Mouse (Mus musculus) hindbrain, postnatal 0 days (tissue): ENCODE measurements around the gene Wif1. TPM values are rescaled to one million over a fixed set of nuclear protein-coding genes. Genes with fewer than 3 reads are reported as not detected.

Experiments
- ATAC-seq: fragments of 200-750 bp; cut with Nextera tagmentation; 2 replicates; pipeline ENCODE4 v1.8.0; 2017; ENCODE audit warnings: mild to moderate bottlenecking, moderate TSS enrichment, moderate library complexity
- DNase-seq: peaks from one replicate; pipeline ENCODE4 v3.0.0-alpha.2; 2015; ENCODE audit warnings: low spot score
- H3K27ac ChIP-seq: fragments of 300-500 bp; sonication (generic); 2 replicates; pipeline ENCODE4 v1.5.1; 2014; ENCODE audit warnings: mild to moderate bottlenecking
- H3K27me3 ChIP-seq: fragments of 300-500 bp; sonication (generic); 2 replicates; pipeline ENCODE4 v1.6.1; 2014; ENCODE audit warnings: low read length, mixed read lengths; ENCODE audit not compliant: insufficient read depth
- H3K36me3 ChIP-seq: fragments of 300-500 bp; sonication (generic); 2 replicates; pipeline ENCODE4 v1.6.1; 2014; ENCODE audit warnings: low read length, mixed read lengths; ENCODE audit not compliant: insufficient read depth
- H3K4me1 ChIP-seq: fragments of 300-500 bp; sonication (generic); 2 replicates; pipeline ENCODE4 v1.6.1; 2014; ENCODE audit warnings: antibody characterized with exemption, low read length, mixed read lengths; ENCODE audit not compliant: insufficient read depth
- H3K4me2 ChIP-seq: fragments of 300-500 bp; sonication (generic); 2 replicates; pipeline ENCODE4 v1.6.1; 2014; ENCODE audit warnings: low read depth, mild to moderate bottlenecking, low read length, moderate library complexity, mixed read lengths
- H3K4me3 ChIP-seq: fragments of 300-500 bp; sonication (generic); 2 replicates; pipeline ENCODE4 v1.5.1; 2014; ENCODE audit warnings: low read length
- H3K9ac ChIP-seq: fragments of 300-500 bp; sonication (generic); replicated peaks from 2 replicates; pipeline ENCODE4 v1.6.1; 2014; ENCODE audit warnings: mild to moderate bottlenecking, low read length, moderate library complexity, mixed read lengths
- H3K9me3 ChIP-seq: fragments of 300-500 bp; sonication (generic); 2 replicates; pipeline ENCODE4 v1.6.1; 2016; ENCODE audit warnings: low read length, mixed read lengths
- CTCF ChIP-seq: IDR thresholded peaks from 2 replicates; pipeline ENCODE4 v1.5.1; 2016; ENCODE audit warnings: antibody characterized with exemption, control low read depth, low read depth
- WGBS: fragments of 180-500 bp; shearing (Covaris S2); extraction: QIAGEN DNeasy Blood & Tissue Kit; methylation state at CpG from one replicate; pipeline ENCODE4 v1.1.7; 2014; 5-methylcytosine and 5-hydroxymethylcytosine counted together
- polyA plus RNA-seq: library from polyadenylated mRNA; unstranded; fragments of >200 nt; fragmentation: Nextera tagmentation; extraction: Ambion mirVana; gene quantifications from 2 replicates; pipeline ENCODE4 v1.2.1, GENCODE M21; 2015
- total RNA-seq: library from RNA; depleted of rRNA; stranded (reverse); fragments of >200 nt; gene quantifications from 2 replicates; pipeline ENCODE4 v1.2.3, GENCODE M21; 2014; rRNA removed

Gene Wif1
- 5.4 and 6.4 TPM in 2 replicates for total RNA-seq
- polyA plus RNA-seq = 9.4 and 11.7 TPM in 2 replicates

- H3K4me2 ChIP-seq = peak within 1 kb of the TSS; percentile 94
- 0 out of 2 replicates have a peak, but pooled peaks cover 5% of the 10 kb centered on the region for H3K4me1 ChIP-seq
- H3K27me3 ChIP-seq = peaks cover 14% of the 10 kb centered on the region; the same call in 1 of the 2 replicates
- peak within 1 kb of the TSS; percentile 39 for H3K9ac ChIP-seq
- DNase-seq = peak; percentile 80
- WGBS = 1% methylated on average over 49 of the region's 49 CpGs
- H3K9me3 ChIP-seq = no peaks in the 10 kb centered on the region
- H3K27ac ChIP-seq = no peak within 1 kb of the TSS
- peak within 1 kb of the TSS; percentile 49 for H3K4me3 ChIP-seq
- ATAC-seq = peak; percentile 95
- H3K36me3 ChIP-seq = no peaks in the 10 kb centered on the region
- peak; percentile 77 for TF ChIP-seq CTCF
Observed at GRCm38 (mm10) chr10:121033826-121034568, at the start of gene Wif1. TSS of gene Wif1 (plus strand) at chr10:121033960.

- TF ChIP-seq CTCF = no peak
- H3K4me2 ChIP-seq = no peak overlapping the region
- no peaks in the 10 kb centered on the region for H3K36me3 ChIP-seq
- no peaks in the 10 kb centered on the region for H3K4me1 ChIP-seq
- WGBS = 73% methylated on average over 2 of the region's 2 CpGs
- no peaks in the 10 kb centered on the region for H3K27me3 ChIP-seq
- ATAC-seq (no peak), DNase-seq (no peak)
- H3K27ac ChIP-seq = no peak overlapping the region
- H3K4me3 ChIP-seq = no peak overlapping the region
- H3K9ac ChIP-seq = no peak overlapping the region
- no peaks in the 10 kb centered on the region for H3K9me3 ChIP-seq
Observed at GRCm38 (mm10) chr10:121002135-121002534, 31.6 kb upstream of the Wif1 start.

- ATAC-seq = no peak
- H3K36me3 ChIP-seq = no peaks in the 10 kb centered on the region
- H3K9ac ChIP-seq = no peak overlapping the region
- DNase-seq = no peak
- WGBS = 87% methylated on average over 4 of the region's 4 CpGs
- H3K27ac ChIP-seq = no peak overlapping the region
- H3K4me3 ChIP-seq = no peak overlapping the region
- H3K4me2 ChIP-seq = no peak overlapping the region
- H3K27me3 ChIP-seq = no peaks in the 10 kb centered on the region
- no peak for TF ChIP-seq CTCF
- H3K9me3 ChIP-seq = 0 out of 2 replicates have a peak, but pooled peaks cover 4% of the 10 kb centered on the region
- no peaks in the 10 kb centered on the region for H3K4me1 ChIP-seq
Observed at GRCm38 (mm10) chr10:121011496-121011895, 22.3 kb upstream of the Wif1 start.

GRCm38 (mm10) chr10:121016291-121016690 is 17.5 kb upstream of the Wif1 start:
- Histone ChIP-seq H3K4me3 (no peak overlapping the region), H3K27ac (no peak overlapping the region)

GRCm38 (mm10) chr10:121016711-121017503 is 16.9 kb upstream of the Wif1 start:
- Histone ChIP-seq H3K36me3 (no peaks in the 10 kb centered on the region), H3K4me3 (no peak overlapping the region), H3K9me3 (0 out of 2 replicates have a peak, but pooled peaks cover 4% of the 10 kb centered on the region), H3K4me1 (no peaks in the 10 kb centered on the region), H3K27ac (no peak overlapping the region), H3K27me3 (no peaks in the 10 kb centered on the region), H3K4me2 (no peak overlapping the region), H3K9ac (no peak overlapping the region)
- TF ChIP-seq CTCF = no peak
- DNase-seq (no peak), ATAC-seq (no peak)
- 24% methylated on average over 18 of the region's 18 CpGs for WGBS

More at GRCm38 (mm10) chr10:121016291-121016690, 17.5 kb upstream of the Wif1 start:
- WGBS = 93% methylated on average over 8 of the region's 8 CpGs
- no peak for TF ChIP-seq CTCF
- DNase-seq = no peak
- ATAC-seq = no peak
- 0 out of 2 replicates have a peak, but pooled peaks cover 4% of the 10 kb centered on the region for H3K9me3 ChIP-seq
- H3K4me1 ChIP-seq = no peaks in the 10 kb centered on the region
- no peaks in the 10 kb centered on the region for H3K27me3 ChIP-seq
- H3K9ac ChIP-seq = no peak overlapping the region
- H3K36me3 ChIP-seq = no peaks in the 10 kb centered on the region
- H3K4me2 ChIP-seq = no peak overlapping the region

GRCm38 (mm10) chr10:121022951-121023350 is 10.8 kb upstream of the Wif1 start:
- H3K27me3 ChIP-seq = no peaks in the 10 kb centered on the region
- DNase-seq (no peak), ATAC-seq (no peak)
- H3K4me3 ChIP-seq = no peak overlapping the region
- no peaks in the 10 kb centered on the region for H3K9me3 ChIP-seq
- no peaks in the 10 kb centered on the region for H3K36me3 ChIP-seq
- WGBS = 70% methylated on average over 5 of the region's 5 CpGs
- H3K4me1 ChIP-seq = no peaks in the 10 kb centered on the region
- no peak overlapping the region for H3K9ac ChIP-seq
- no peak overlapping the region for H3K4me2 ChIP-seq
- no peak overlapping the region for H3K27ac ChIP-seq
- no peak for TF ChIP-seq CTCF
